Mouse (Mus musculus) mouse embryonic stem cell (cell line): Measurements from ENCODE around the gene Slc5a10.
"Not testable (repeated sequence)": the region's sequence is repeated elsewhere in the genome, so short reads cannot be mapped to it uniquely, and the experiment has no call there.

Source experiments
- in situ Hi-C, 2 experiments: fragments of 300-500 bp; cut with MboI; formaldehyde crosslinking; loops; 1 replicate in 1 of 2; 3 replicates in 1 of 2; pipeline ENCODE4 v1.14.3; 2019 to 2020; ENCODE audit warnings: low sequenced_read_pairs in 2 of 2, low pct_unique_long_range_greater_than_20kb in 1 of 2, mixed read lengths in 1 of 2; ENCODE audit not compliant: unreplicated experiment in 1 of 2

The Slc5a10 gene

DNA sequence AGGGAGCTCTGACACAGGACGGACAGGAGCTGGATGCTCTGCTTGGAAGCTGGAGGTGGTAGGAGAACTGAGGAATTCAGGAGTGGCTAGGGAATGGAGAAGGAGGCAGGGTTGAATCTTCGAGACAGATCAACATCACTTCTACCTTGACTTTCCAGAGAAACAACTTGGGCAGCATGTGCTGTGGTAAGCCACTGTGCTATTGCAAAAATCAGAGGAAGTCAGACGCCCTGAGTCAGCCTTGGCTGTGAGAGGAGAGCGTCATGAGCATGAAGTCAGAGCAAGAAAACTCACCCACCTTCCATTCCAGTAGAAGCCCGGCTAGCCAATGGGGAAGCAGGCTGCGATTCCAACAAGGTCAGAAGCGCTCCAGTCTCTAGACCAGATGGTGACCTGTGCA lies 78.5 kb downstream of the Slc5a10 start:
- in situ Hi-C loops, result no loop called here

GRCm38 (mm10) chr11:61640585-61640984 lies 80.0 kb downstream of the Slc5a10 start:
- in situ Hi-C loops, result not testable (repeated sequence)

- in situ Hi-C loops, result no loop called here
Observed at GRCm38 (mm10) chr11:61639601-61640177, 80.9 kb downstream of the Slc5a10 start.

DNA sequence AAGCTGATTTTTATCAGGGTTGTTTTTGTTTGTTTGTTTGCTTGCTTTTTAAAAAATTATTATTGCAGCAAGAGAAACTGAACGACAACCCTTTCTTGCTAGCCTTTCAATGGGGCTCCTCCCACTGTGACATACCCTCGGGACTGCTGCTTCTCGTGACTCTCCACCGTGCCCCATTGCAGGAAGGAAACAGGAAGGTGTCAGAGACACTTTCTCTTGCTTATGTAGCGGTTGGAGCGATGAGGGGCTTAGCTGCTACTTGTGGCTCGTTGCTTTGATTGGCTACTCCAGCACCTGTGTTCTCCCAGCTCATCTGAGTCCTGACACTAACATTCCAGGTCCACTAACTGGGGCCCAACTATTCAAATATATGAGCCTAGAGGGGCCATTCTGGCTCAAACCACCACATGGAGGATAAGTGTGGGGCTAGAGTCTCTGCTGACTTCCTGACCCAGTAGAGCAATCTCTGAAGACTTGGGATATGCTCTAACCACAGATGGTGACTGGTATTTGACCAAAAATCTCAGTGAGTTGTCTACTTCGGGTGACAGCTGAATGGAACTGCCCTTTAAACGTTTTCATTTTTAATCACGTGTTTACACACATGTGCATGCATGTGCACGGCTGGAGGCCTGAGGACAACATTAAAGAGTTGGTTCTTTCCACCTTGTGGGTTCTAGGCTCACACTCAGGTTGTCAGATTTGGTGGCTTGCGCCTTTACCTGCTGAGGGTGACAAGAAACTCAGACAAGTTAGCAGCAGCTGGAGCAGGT lies 81.7 kb downstream of the Slc5a10 start:
- in situ Hi-C loops, result no loop called here

GRCm38 (mm10) chr11:61637856-61638255 lies 82.8 kb downstream of the Slc5a10 start:
- in situ Hi-C loops, result no loop called here

DNA sequence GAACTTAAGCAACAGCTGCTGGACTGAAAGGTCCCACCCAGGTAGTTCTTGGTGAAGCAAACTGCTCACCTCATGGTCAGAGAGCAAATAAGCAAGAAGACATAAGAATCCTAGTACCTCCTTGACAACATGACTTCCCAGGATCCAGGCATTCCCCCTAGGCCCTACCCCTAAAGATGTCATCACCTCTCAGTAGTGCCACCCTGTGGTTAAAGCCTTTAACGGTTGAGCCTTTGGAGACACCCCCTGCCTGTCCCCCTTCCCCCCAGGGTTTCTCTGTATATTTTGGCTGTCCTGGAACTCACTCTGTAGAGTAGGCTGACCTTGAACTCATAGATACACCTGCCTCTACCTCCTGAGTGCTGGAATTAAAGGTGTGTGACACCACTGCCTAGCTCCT lies 83.2 kb downstream of the Slc5a10 start:
- in situ Hi-C loops, result no loop called here

GRCm38 (mm10) chr11:61636309-61636708 lies 84.3 kb downstream of the Slc5a10 start:
- in situ Hi-C loops, result not testable (repeated sequence)

DNA sequence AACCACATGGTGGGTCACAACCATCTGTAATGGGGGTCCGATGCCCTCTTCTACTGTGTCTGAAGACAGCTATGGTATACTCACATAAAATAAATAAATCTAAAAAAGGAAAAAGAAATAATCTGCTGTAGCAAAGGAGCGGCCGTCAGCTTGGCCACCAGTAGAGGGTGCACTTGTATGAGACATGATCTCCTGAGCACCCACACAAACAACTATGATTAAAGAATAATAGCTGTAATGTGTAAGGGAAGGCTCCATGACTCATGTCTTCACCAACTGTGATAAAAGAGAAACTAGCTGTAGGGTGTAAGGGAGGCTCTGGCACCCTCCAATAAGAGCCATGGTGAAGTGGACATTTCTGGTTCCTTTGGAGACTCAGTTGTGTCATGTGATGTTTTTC lies 91.0 kb downstream of the Slc5a10 start:
- in situ Hi-C loops, result loop anchor here in 1 of 2 experiments (10.0 kb wide), 1 partner anchor 85 kb away; no protein-coding TSS in a partner anchor

- in situ Hi-C loops, result loop anchor here in 1 of 2 experiments (10.0 kb wide), 1 partner anchor 88 kb away; no protein-coding TSS in a partner anchor
Observed at GRCm38 (mm10) chr11:61626509-61626908, 94.1 kb downstream of the Slc5a10 start.

- in situ Hi-C loops, result loop anchor here in 1 of 2 experiments (10.0 kb wide), 1 partner anchor 90 kb away; no protein-coding TSS in a partner anchor
Observed at GRCm38 (mm10) chr11:61625136-61625535, 95.5 kb downstream of the Slc5a10 start.
